Mouse (Mus musculus) liver, embryonic 13.5 days (tissue): ENCODE results near the gene Cyp3a41b. TPM values are rescaled to one million over a fixed set of nuclear protein-coding genes. Genes with fewer than 3 reads are reported as not detected.
"Not testable (repeated sequence)": the region's sequence is repeated elsewhere in the genome, so short reads cannot be mapped to it uniquely, and the experiment has no call there.

Source experiments
- ATAC-seq: fragments of 200-750 bp; cut with Nextera tagmentation; 2 replicates; pipeline ENCODE4 v1.8.0; 2017; ENCODE audit warnings: low read depth, mild to moderate bottlenecking, moderate number of reproducible peaks, moderate library complexity
- DNase-seq: peaks from one replicate; pipeline ENCODE4 v3.0.0; 2022
- H3K27ac ChIP-seq: fragments of 300-500 bp; sonication (generic); 2 replicates; pipeline ENCODE4 v1.5.1; 2015; ENCODE audit warnings: moderate library complexity, mild to moderate bottlenecking, inconsistent platforms
- H3K27me3 ChIP-seq: fragments of 300-500 bp; sonication (generic); 2 replicates; pipeline ENCODE4 v1.6.1; 2015; ENCODE audit warnings: mild to moderate bottlenecking, inconsistent platforms
- H3K36me3 ChIP-seq: fragments of 300-500 bp; sonication (generic); 2 replicates; pipeline ENCODE4 v1.6.1; 2015; ENCODE audit warnings: mild to moderate bottlenecking, inconsistent platforms
- H3K4me1 ChIP-seq: fragments of 300-500 bp; sonication (generic); replicated peaks from 2 replicates; pipeline ENCODE4 v1.6.1; 2015; ENCODE audit warnings: inconsistent platforms
- H3K4me2 ChIP-seq: fragments of 300-500 bp; sonication (generic); 2 replicates; pipeline ENCODE4 v1.6.1; 2015; ENCODE audit warnings: inconsistent platforms, mild to moderate bottlenecking, moderate library complexity
- H3K4me3 ChIP-seq: fragments of 300-500 bp; sonication (generic); replicated peaks from 2 replicates; pipeline ENCODE4 v1.5.1; 2015; ENCODE audit warnings: mild to moderate bottlenecking, inconsistent platforms
- H3K9ac ChIP-seq: fragments of 300-500 bp; sonication (generic); 2 replicates; pipeline ENCODE4 v1.6.1; 2015; ENCODE audit warnings: mild to moderate bottlenecking, inconsistent platforms
- H3K9me3 ChIP-seq: fragments of 300-500 bp; sonication (generic); replicated peaks from 2 replicates; pipeline ENCODE4 v1.6.1; 2016; ENCODE audit warnings: inconsistent platforms
- WGBS: fragments of 180-500 bp; shearing (Covaris S2); methylation state at CpG from one replicate; pipeline ENCODE4 v1.1.7; 2015; ENCODE audit not compliant: insufficient replicate concordance; 5-methylcytosine and 5-hydroxymethylcytosine counted together
- polyA plus RNA-seq: library from polyadenylated mRNA; unstranded; fragments of >200 nt; fragmentation: Nextera tagmentation; extraction: Ambion mirVana; gene quantifications from 2 replicates; pipeline ENCODE4 v1.2.1, GENCODE M21; 2015

The Cyp3a41b gene
- polyA plus RNA-seq = not detected in 2 replicates

GRCm38 (mm10) chr5:145584630-145585029 lies at the start of gene Cyp3a41b:
Gene Cyp3a41b (minus strand): TSS chr5:145584730.
- 42% methylated on average over 1 of the region's 2 CpGs for WGBS
- H3K4me2 ChIP-seq, H3K36me3 ChIP-seq, H3K9ac ChIP-seq, H3K4me3 ChIP-seq, ATAC-seq, H3K27me3 ChIP-seq, DNase-seq, H3K9me3 ChIP-seq, H3K27ac ChIP-seq, H3K4me1 ChIP-seq: not testable (repeated sequence)

DNA sequence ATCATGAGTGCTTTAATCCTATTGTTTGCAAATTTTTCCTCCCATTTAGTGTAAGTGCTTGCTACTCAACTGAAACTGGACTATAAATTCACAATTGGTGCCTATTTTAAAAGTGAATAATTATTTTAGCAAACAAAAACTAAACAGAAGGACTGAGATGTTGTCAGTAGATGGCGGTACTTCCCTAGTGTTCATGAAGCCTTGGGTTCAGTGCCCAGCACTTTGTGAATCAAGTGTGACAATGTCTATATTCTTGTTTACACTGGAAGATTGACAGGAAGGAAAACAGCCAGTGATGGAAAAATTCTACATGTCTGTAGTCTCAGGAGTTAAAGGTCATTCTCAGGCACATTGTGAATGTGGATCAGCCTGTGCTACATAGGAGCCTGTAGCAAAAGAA lies 47.8 kb upstream of the Cyp3a41b start:
- not testable (repeated sequence) for DNase-seq, H3K4me2 ChIP-seq, H3K27ac ChIP-seq, H3K27me3 ChIP-seq, H3K36me3 ChIP-seq, H3K4me3 ChIP-seq, H3K9ac ChIP-seq, H3K4me1 ChIP-seq, ATAC-seq
- peaks cover 10% of the 10 kb centered on the region for H3K9me3 ChIP-seq
- WGBS = 75% methylated on average over 1 of the region's 1 CpGs

- H3K27me3 ChIP-seq, H3K4me1 ChIP-seq, H3K4me2 ChIP-seq, H3K4me3 ChIP-seq, DNase-seq, H3K36me3 ChIP-seq, H3K27ac ChIP-seq, H3K9ac ChIP-seq, ATAC-seq: not testable (repeated sequence)
- 42% methylated on average over 1 of the region's 1 CpGs for WGBS
- peaks cover 12% of the 10 kb centered on the region for H3K9me3 ChIP-seq
Measured at GRCm38 (mm10) chr5:145604891-145605290, 20.4 kb upstream of the Cyp3a41b start.

DNA sequence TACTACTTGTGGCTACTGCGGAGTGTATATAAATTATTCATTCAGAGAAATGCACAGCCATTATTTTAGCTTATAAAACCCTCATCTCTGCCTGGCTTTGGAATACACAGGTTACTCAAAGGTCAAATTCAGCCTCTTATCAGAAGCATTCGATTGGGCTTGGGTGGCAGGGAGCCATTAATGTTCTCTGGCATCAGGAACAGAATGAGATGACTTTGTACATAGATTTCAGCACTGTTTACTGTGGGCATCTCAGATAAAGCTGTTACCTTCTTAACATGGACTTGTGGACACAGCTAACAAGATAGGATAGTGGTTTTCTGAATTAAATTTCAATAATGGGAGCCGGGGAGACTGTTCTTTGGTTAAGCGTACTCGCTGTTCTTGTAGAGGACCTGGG lies 13.3 kb upstream of the Cyp3a41b start:
- not testable (repeated sequence) for H3K36me3 ChIP-seq, H3K4me2 ChIP-seq, ATAC-seq, H3K4me1 ChIP-seq, H3K9ac ChIP-seq, H3K27ac ChIP-seq, DNase-seq, H3K27me3 ChIP-seq, H3K9me3 ChIP-seq, H3K4me3 ChIP-seq
- WGBS = 57% methylated on average over 5 of the region's 5 CpGs

GRCm38 (mm10) chr5:145577321-145577720 lies 7.2 kb downstream of the Cyp3a41b start:
- H3K9me3 ChIP-seq, H3K4me3 ChIP-seq, H3K4me2 ChIP-seq, DNase-seq, H3K36me3 ChIP-seq, H3K27ac ChIP-seq, H3K4me1 ChIP-seq, H3K9ac ChIP-seq, H3K27me3 ChIP-seq, ATAC-seq: not testable (repeated sequence)
- 22% methylated on average over 1 of the region's 1 CpGs for WGBS

DNA sequence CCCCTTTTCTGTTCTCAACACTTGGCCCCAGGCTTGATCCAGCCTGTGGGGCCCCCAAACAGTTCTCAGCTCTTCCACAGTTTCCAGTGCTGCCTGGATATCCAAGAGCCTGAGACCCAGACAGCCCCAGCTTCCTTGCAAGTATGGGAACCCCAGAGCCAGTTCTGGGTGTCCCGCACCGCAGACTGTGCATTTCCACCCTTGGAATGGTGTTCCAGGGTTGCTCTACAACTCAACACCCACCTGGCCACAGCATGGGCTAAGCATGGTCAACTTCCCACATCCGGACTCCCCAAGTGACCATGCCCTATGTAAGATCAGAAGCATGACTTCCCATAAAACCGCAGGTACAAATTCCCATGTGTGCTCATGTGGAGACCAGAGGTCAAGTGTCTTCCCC lies 8.9 kb downstream of the Cyp3a41b start:
- DNase-seq, ATAC-seq: not testable (repeated sequence)

DNA sequence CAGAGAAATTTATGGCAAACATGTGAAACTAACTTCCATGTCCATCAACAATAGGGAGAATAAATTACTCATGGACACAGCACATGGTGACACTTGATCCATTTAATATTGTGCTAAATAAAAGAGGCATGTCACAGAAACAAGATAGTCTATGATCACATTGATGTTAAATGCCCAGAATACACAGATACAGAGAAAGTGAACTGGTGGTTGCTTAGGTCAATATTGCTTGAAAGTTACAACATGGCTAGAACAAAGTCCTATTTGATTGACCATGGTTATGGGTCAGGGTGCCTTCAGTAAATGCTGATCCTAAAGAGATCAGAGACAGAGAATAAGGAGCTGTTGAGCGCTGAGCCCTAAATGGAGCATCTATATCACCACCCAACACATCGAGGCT lies 12.6 kb downstream of the Cyp3a41b start:
- not testable (repeated sequence) for H3K27me3 ChIP-seq, H3K36me3 ChIP-seq, H3K9me3 ChIP-seq, ATAC-seq, DNase-seq, H3K4me2 ChIP-seq, H3K4me3 ChIP-seq, H3K4me1 ChIP-seq, H3K27ac ChIP-seq, H3K9ac ChIP-seq
- WGBS = 63% methylated on average over 2 of the region's 2 CpGs

More for the DNA sequence above, 8.9 kb downstream of the Cyp3a41b start:
- 55% methylated on average over 4 of the region's 4 CpGs for WGBS
- H3K27me3 ChIP-seq, H3K4me2 ChIP-seq, H3K27ac ChIP-seq, H3K4me3 ChIP-seq, H3K36me3 ChIP-seq, H3K9ac ChIP-seq, H3K9me3 ChIP-seq, H3K4me1 ChIP-seq: not testable (repeated sequence)

Other genes starting within 250 kb of the Cyp3a41b start
- gene Cyp3a57, start 239.5 kb downstream of the Cyp3a41b start, polyA plus RNA-seq = 0.07 TPM in 1 of 2 replicates, not detected in the other
- 0.35 and 0.52 TPM in 2 replicates for gene Cyp3a16, start 115.0 kb downstream of the Cyp3a41b start, polyA plus RNA-seq
- not detected in 2 replicates for gene Cyp3a41a, start 135.4 kb upstream of the Cyp3a41b start, polyA plus RNA-seq
- not detected in 2 replicates for gene Cyp3a44, start 221.1 kb upstream of the Cyp3a41b start, polyA plus RNA-seq